Mouse (Mus musculus): ENCODE results near the gene Il11. TPM values are rescaled to one million over a fixed set of nuclear protein-coding genes. Genes with fewer than 3 reads are reported as not detected.
A peak's percentile ranks its signal among the peaks of the same experiment; 100 is the strongest.

Il11 gene
- polyA plus RNA-seq, 1 experiment from 2014 or later = 0.32 TPM

DNA sequence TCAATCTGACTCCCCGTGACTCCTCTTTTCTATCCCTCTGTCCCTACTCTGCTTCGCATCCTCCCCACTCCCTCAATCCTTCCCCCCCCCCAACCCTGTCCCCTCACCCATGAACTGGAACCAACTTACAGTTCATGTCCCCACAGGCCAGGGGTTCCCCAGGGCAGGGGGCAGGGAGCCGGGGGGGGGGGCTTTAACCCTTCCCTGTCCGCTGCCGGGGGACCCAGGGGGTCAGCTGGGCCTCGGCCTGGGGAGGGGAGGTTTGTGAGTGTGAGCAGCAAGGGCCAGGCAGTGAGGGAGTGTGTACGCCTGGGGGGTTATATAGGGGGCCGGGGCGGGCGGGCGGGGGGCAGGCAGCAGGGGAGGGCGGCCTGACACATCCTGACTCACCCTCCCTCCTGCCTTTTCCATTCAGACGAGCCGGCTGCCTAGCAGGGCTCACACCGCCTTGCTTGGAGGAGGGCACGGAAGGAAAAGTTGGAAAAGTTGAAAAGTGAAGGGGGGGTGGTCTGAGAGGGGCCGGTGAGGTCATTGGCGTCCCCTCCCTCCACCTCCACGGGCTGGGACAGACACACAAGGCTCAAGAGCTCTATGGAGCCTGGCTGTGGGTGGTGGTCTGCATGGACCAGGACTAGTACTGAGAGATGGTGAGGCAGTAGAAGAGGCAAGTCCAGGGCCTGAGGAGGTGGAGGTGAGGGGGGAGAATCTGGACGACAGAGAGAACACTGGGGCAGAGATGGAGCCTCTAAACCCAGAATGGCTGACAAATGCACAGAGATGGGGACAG lies 4.6 kb downstream of the Il11 start:
- no peak overlapping the region for H3K9ac ChIP-seq (ENCODE audit: low read length)
- H3K4me1 ChIP-seq (ENCODE audit: control insufficient read depth, insufficient read depth, low read length) = 0 out of 2 replicates have a peak, but pooled peaks cover 3% of the 10 kb centered on the region
- no peak overlapping the region for H3K4me3 ChIP-seq (ENCODE audit: low read depth, low read length)
- WGBS = 3% methylated on average over 16 of the region's 20 CpGs
- no peak overlapping the region for H3K27ac ChIP-seq (ENCODE audit: low read depth, low read length)
- no peaks in the 10 kb centered on the region for H3K36me3 ChIP-seq (ENCODE audit: control insufficient read depth, insufficient read depth, low read length)
- DNase-seq (ENCODE audit: low spot score) (no peak), ATAC-seq (no peak)
- no peaks in the 10 kb centered on the region for H3K9me3 ChIP-seq (replicated peaks; ENCODE audit: control insufficient read depth, low read length)
- no peak overlapping the region for H3K4me2 ChIP-seq (ENCODE audit: low read length)
- H3K27me3 ChIP-seq (replicated peaks; ENCODE audit: control insufficient read depth, insufficient read depth, low read length) = peaks cover 35% of the 10 kb centered on the region

DNA sequence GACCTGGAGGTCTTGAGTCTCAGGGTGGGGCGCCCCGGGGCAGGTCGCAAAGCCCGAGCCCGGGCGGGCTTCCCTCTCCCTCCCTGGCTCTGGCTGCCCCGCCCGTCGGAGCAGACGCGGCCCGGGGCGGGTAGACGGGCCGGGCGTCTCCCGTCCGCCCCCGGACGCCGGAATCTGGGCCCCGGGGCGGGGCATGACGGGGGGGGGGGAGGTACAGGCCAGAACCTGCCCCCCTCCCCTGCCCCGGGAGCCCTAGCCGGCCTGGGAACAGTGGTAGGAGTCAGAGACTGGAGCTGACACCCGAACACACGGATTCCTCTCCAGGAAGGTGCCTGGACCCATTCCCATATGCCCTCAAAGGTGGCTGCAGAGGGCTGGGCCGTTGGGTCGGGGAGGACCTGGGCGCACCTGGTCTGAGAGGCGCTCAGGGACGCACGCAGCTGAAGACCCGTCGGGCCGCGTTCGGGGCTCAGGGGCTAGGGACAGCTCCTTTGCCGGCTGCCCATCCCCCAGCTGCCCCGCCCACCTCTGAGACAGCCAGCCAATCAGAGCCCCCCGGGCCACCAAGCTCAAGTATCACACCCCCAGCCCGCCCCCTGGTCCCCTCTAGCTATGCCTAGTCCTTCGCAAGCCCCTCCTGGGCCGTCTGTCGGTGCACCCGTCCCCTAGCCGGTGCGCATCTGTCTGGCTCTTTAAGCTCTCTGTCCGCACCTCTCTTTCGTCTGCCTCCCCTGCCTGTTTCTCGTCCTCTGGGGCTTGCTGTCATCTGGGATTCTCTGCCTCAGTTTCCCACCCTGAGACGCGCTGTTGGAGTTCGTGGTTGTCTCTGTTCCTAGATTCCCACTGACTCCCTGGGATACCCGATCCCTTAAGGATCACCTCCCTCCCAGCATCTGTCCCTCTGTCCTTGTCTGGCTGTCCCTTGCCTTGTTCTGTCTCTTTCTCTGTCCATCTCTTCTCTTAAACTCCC lies 5.5 kb downstream of the Il11 start:
- peak; percentile 83 for ATAC-seq
- H3K36me3 ChIP-seq (ENCODE audit: control insufficient read depth, insufficient read depth, low read length) = no peaks in the 10 kb centered on the region
- H3K27ac ChIP-seq (ENCODE audit: low read depth, low read length) = no peak overlapping the region
- H3K4me2 ChIP-seq (ENCODE audit: low read length) = peak overlapping the region; percentile 49
- H3K9me3 ChIP-seq (replicated peaks; ENCODE audit: control insufficient read depth, low read length) = no peaks in the 10 kb centered on the region
- H3K9ac ChIP-seq (ENCODE audit: low read length) = peak overlapping the region; percentile 41
- WGBS = 1% methylated on average over 40 of the region's 56 CpGs
- H3K4me1 ChIP-seq (ENCODE audit: control insufficient read depth, insufficient read depth, low read length) = 0 out of 2 replicates have a peak, but pooled peaks cover 3% of the 10 kb centered on the region
- H3K4me3 ChIP-seq (ENCODE audit: low read depth, low read length) = peak overlapping the region; percentile 32
- DNase-seq (ENCODE audit: low spot score) = peak; percentile 73
- peaks cover 35% of the 10 kb centered on the region for H3K27me3 ChIP-seq (replicated peaks; ENCODE audit: control insufficient read depth, insufficient read depth, low read length)

DNA sequence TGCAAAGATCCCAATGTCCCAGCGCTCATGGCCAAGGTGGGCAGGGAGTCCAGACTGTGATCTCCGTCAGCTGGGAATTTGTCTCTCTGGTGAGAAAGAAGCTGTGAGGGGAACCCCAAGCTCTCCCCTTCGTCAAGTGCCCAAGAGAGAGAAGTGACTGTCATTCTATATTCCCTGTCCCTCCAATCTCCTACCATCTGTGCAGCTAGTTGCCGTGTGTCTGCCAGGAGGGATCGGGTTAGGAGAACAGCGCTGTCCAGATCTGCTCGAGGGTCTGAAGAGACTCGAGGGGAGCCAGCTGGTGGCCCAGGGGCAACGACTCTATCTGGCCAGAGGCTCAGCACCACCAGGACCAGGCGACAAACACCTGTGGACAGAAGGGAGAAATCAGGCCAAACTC lies 6.5 kb downstream of the Il11 start:
- 57% methylated on average over 10 of the region's 10 CpGs for WGBS

DNA sequence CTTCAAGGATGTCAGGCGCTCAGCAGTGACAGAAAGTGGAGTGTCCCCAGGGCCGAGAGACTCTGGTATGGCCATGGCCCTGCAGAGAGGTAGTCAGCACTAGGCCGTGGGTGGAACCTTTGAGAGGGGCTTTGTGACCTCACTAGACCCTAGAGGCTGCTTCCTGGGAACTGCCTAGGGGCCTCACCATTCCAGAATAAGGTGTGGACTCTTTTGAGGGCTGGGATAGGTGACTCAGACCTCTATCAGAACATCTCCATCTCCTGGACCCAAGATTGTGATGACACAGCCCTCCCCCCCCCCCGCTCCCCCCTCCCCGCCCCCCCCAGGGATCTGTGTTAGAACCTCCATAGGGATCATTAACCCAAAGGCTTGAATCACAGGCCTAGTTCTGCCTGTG lies 11.5 kb downstream of the Il11 start, which contains the start of gene Fam71e2:
Gene Fam71e2, minus strand, starts transcription at position 101 of the 400 bp plus-strand sequence.
- DNase-seq (ENCODE audit: low spot score) (no peak), ATAC-seq (no peak)
- Histone ChIP-seq H3K4me3 (ENCODE audit: low read depth, low read length) (no peak within 1 kb of the TSS), H3K27me3 (replicated peaks; ENCODE audit: control insufficient read depth, insufficient read depth, low read length) (peaks cover 9% of the 10 kb centered on the region), H3K4me1 (ENCODE audit: control insufficient read depth, insufficient read depth, low read length) (no peaks in the 10 kb centered on the region), H3K9me3 (replicated peaks; ENCODE audit: control insufficient read depth, low read length) (no peaks in the 10 kb centered on the region), H3K27ac (ENCODE audit: low read depth, low read length) (no peak within 1 kb of the TSS), H3K4me2 (ENCODE audit: low read length) (no peak within 1 kb of the TSS), H3K36me3 (ENCODE audit: control insufficient read depth, insufficient read depth, low read length) (no peaks in the 10 kb centered on the region), H3K9ac (ENCODE audit: low read length) (no peak within 1 kb of the TSS)
- 85% methylated on average over 3 of the region's 5 CpGs for whole genome bisulfite sequencing

More for the DNA sequence above, 6.5 kb downstream of the Il11 start:
- Histone ChIP-seq H3K9ac (ENCODE audit: low read length) (no peak overlapping the region), H3K36me3 (ENCODE audit: control insufficient read depth, insufficient read depth, low read length) (no peaks in the 10 kb centered on the region), H3K27ac (ENCODE audit: low read depth, low read length) (no peak overlapping the region), H3K9me3 (replicated peaks; ENCODE audit: control insufficient read depth, low read length) (no peaks in the 10 kb centered on the region), H3K27me3 (replicated peaks; ENCODE audit: control insufficient read depth, insufficient read depth, low read length) (peaks cover 35% of the 10 kb centered on the region), H3K4me1 (ENCODE audit: control insufficient read depth, insufficient read depth, low read length) (0 out of 2 replicates have a peak, but pooled peaks cover 3% of the 10 kb centered on the region), H3K4me2 (ENCODE audit: low read length) (no peak overlapping the region), H3K4me3 (ENCODE audit: low read depth, low read length) (no peak overlapping the region)
- no peak for ATAC-seq
- DNase-seq (ENCODE audit: low spot score) = no peak

DNA sequence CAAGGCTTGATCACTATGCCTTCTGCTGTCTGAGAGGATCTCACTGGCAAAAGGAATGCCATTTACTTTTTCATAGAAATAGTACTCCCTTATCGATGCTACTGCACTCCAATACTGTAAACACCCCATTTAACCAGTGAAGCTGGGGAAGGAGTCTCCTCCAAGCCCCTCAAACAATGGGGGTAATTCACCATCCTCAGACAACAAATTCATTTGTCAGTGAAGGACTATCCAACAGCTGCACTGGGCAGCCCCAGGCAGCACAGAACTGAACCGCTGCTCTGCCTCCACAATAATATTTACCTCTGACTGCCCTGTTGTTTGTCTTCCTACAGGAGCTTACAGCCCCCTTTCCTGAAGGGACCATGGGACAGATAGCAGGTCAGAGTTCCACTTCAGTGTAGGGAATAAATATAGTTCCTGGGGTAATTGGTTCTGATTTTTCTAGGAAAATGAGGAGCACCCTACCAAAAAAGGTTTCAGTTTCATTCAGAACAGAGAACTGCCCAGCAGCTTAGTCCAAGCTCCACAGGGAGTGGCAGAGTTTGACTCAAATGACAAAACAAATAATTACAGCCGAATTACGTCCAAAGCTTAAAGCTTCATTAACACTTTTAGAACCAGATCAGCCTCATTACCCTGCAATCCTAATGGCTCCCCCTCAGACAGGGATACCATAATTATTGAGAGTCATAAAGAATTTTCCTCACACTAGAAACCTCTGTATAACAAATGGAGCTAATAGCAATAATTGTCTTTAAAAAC lies 17.5 kb downstream of the Il11 start:
- 4% methylated on average over 4 of the region's 4 CpGs for WGBS
- Histone ChIP-seq H3K27me3 (replicated peaks; ENCODE audit: control insufficient read depth, insufficient read depth, low read length) (no peaks in the 10 kb centered on the region), H3K4me2 (ENCODE audit: low read length) (no peak overlapping the region), H3K9ac (ENCODE audit: low read length) (no peak overlapping the region; the same call in 1 of the 2 replicates), H3K4me1 (ENCODE audit: control insufficient read depth, insufficient read depth, low read length) (0 out of 2 replicates have a peak, but pooled peaks cover 3% of the 10 kb centered on the region), H3K4me3 (ENCODE audit: low read depth, low read length) (no peak overlapping the region), H3K36me3 (ENCODE audit: control insufficient read depth, insufficient read depth, low read length) (no peaks in the 10 kb centered on the region), H3K27ac (ENCODE audit: low read depth, low read length) (no peak overlapping the region), H3K9me3 (replicated peaks; ENCODE audit: control insufficient read depth, low read length) (no peaks in the 10 kb centered on the region)
- DNase-seq (ENCODE audit: low spot score) (peak; percentile 56), ATAC-seq (no peak)

DNA sequence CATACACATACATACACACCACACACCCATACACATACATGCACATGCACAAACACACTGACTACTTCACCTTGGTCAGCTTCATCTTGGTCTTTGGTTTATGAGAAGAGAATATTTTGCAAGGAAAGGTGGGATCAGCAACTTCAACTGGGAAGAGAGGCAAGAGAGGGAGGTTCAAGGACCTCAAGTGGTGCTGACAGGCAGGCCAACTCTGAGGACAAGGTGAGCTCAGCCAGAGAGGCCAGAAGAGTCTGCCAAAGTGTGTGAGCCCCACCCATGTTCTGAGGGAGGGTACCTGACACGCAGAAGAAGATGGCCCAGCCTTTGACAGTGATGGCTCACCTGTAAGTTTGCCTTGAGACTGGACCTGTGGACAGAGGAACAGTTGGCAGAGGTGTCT lies 23.0 kb downstream of the Il11 start:
- 38% methylated on average over 1 of the region's 1 CpGs for WGBS
- no peak for ATAC-seq
- Histone ChIP-seq H3K27me3 (replicated peaks; ENCODE audit: control insufficient read depth, insufficient read depth, low read length) (no peaks in the 10 kb centered on the region), H3K9me3 (replicated peaks; ENCODE audit: control insufficient read depth, low read length) (no peaks in the 10 kb centered on the region), H3K36me3 (ENCODE audit: control insufficient read depth, insufficient read depth, low read length) (no peaks in the 10 kb centered on the region), H3K9ac (ENCODE audit: low read length) (no peak overlapping the region), H3K4me1 (ENCODE audit: control insufficient read depth, insufficient read depth, low read length) (no peaks in the 10 kb centered on the region), H3K4me2 (ENCODE audit: low read length) (no peak overlapping the region), H3K27ac (ENCODE audit: low read depth, low read length) (no peak overlapping the region), H3K4me3 (ENCODE audit: low read depth, low read length) (no peak overlapping the region)
- DNase-seq (ENCODE audit: low spot score) = no peak

DNA sequence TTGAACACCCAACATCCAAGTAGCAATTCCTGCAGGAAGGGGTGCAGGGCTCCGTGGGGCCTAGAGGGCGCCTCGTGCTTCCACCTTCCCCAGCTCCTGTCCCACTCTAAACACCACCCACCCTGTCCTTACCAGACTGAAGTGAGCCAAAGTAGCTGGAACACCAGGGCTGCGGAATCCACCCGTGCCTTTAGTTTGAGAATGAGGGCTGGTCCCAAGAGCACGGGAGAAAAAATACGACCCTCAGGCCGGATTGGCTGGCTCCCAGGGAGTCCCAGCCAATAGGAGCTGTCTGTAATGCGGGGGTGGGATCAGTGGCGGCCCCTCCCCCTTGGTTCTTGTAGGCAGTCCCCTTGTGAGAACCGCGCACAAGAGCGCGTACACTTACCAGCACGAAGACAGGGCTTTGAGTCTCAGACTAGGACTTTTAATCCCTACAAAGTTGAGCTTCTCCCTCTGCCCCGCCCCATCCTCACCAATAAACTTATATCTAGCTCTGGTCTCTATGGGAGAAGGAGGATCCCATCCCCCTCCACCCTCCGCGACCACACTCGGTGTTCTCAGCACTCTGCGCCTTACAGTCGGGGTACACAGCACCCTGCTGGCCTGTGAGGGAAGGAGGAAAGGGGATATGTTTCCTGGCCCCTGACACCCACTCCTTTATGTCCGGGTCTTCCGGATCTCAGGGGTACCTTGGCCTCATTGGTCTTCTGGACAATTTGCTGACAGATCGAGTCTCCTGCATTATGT lies 29.7 kb downstream of the Il11 start, which contains the start of gene Cox6b2:
Gene Cox6b2, minus strand, starts transcription at position 274 of the 750 bp plus-strand sequence.
- Histone ChIP-seq H3K4me2 (ENCODE audit: low read length) (peak within 1 kb of the TSS; percentile 39), H3K36me3 (ENCODE audit: control insufficient read depth, insufficient read depth, low read length) (no peaks in the 10 kb centered on the region; the same call in 1 of the 2 replicates)

More for the DNA sequence above, 29.7 kb downstream of the Il11 start, which contains the start of gene Cox6b2:
- peaks cover 11% of the 10 kb centered on the region for H3K4me1 ChIP-seq (ENCODE audit: control insufficient read depth, insufficient read depth, low read length)
- ATAC-seq = peak; percentile 94
- WGBS = 3% methylated on average over 24 of the region's 24 CpGs
- peak within 1 kb of the TSS; percentile 11; the same call in 1 of the 2 replicates for H3K4me3 ChIP-seq (ENCODE audit: low read depth, low read length)
- no peak within 1 kb of the TSS for H3K9ac ChIP-seq (ENCODE audit: low read length)
- peak; percentile 90 for DNase-seq (ENCODE audit: low spot score)
- H3K27ac ChIP-seq (ENCODE audit: low read depth, low read length) = no peak within 1 kb of the TSS
- no peaks in the 10 kb centered on the region for H3K27me3 ChIP-seq (replicated peaks; ENCODE audit: control insufficient read depth, insufficient read depth, low read length)
- H3K9me3 ChIP-seq (replicated peaks; ENCODE audit: control insufficient read depth, low read length) = no peaks in the 10 kb centered on the region

Measured in forebrain, embryonic 14.5 days (tissue).